Mouse (Mus musculus): ENCODE measurements around the gene Cadm4. TPM values are rescaled to one million over a fixed set of nuclear protein-coding genes. Genes with fewer than 3 reads are reported as not detected.

Cadm4 gene
- polyA plus RNA-seq (2015; fragmentation: Nextera tagmentation; extraction: Ambion mirVana) = 1.2 and 1.5 TPM in 2 replicates

DNA sequence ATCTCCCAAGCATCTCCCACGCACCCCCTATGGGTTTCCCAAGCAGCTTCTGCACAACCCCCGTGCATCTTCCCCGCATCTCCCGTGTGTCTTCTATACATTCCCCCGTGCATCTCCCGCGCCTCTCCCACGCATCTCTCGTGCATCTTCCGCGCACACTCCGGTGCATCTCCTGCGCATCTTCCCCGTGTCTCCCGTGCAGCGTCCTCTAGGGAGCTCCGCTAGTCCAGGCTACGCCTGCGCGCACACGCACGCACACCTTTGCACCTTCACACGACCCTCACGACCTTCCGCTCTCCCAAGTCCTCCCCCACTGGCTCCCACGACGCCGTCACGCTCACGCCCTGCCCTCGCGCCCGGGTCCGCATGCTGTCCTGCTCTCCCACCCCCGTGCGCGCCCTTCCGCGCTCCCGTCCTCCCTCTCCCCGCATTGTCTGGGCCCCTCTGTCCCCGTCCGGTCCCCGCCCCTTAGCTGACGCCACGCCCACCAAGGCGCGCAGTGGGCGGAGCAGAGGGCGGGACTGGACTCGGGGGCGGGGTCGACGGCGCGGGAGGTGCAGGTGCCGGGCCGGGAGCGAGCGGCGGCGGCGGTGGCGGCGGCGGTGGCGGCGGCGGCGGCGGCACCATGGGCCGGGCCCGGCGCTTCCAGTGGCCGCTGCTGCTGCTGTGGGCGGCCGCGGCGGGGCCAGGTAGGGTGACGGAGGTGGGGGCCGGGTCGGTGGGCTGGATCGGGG is at the start of gene Cadm4:
Cadm4 (plus strand) TSS at position 550 of the 734 bp plus-strand sequence.
- Histone ChIP-seq H3K4me2 (ENCODE audit: low read depth, low read length) (peak within 1 kb of the TSS; percentile 98), H3K9ac (ENCODE audit: low read depth, low read length) (peak within 1 kb of the TSS; percentile 70), H3K4me3 (ENCODE audit: low read length) (peak within 1 kb of the TSS; percentile 67), H3K36me3 (ENCODE audit: control insufficient read depth, insufficient read depth, low read length) (no peaks in the 10 kb centered on the region), H3K9me3 (ENCODE audit: control insufficient read depth, low read length) (0 out of 2 replicates have a peak, but pooled peaks cover 6% of the 10 kb centered on the region), H3K27me3 (replicated peaks; ENCODE audit: control insufficient read depth, insufficient read depth, low read length) (peaks cover 7% of the 10 kb centered on the region; the same call in 1 of the 2 replicates), H3K27ac (ENCODE audit: low read length) (no peak within 1 kb of the TSS), H3K4me1 (ENCODE audit: control insufficient read depth, insufficient read depth, low read length) (peaks cover 13% of the 10 kb centered on the region)
- 2% methylated on average over 68 of the region's 83 CpGs for WGBS
- ATAC-seq = peak; percentile 87

DNA sequence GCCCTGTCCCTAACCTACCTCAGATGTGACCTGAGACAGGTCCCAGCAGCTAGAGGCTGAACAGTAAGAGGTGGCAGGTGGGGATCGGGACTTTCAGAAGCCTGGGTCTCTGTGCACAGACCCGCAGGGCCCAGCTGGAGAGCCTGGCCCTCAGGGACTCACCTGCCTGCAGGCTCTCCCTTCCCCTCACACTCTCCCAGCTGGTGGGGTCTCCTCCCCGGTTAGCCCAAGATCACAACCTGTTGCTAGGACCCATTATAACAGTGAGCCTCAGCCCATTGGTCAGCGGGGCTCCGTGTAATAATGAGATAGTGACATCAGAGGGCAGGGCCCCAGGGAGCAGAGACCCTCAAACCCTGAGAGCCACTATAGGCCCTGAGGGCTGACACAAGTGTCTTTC is 46.5 kb upstream of the Cadm4 start:
- 81% methylated on average over 5 of the region's 5 CpGs for WGBS

DNA sequence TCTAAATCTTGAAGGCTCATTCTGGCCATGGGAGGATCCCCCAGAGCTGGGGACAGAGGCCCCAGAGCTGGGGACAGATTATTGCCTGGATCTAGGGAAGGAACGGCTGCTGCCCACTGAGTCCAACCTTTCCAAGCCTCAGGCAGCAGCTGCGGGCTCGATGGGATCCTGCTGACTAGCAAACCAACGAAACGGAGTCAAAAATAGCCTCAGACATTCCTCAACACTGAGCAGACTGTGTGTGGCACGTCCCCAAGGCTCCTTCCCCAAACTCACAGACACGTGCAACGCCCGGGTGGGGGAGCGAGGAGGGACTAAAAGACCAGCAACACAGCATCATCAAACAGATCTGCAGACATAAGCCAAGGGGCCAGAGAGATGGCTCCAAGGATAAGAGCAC is 43.8 kb upstream of the Cadm4 start:
- ATAC-seq = no peak
- 61% methylated on average over 10 of the region's 10 CpGs for WGBS

More for the DNA sequence above, 46.5 kb upstream of the Cadm4 start:
- H3K9me3 ChIP-seq (ENCODE audit: control insufficient read depth, low read length) = no peaks in the 10 kb centered on the region
- no peak for ATAC-seq
- no peak overlapping the region for H3K27ac ChIP-seq (ENCODE audit: low read length)
- no peak overlapping the region for H3K9ac ChIP-seq (ENCODE audit: low read depth, low read length)
- H3K36me3 ChIP-seq (ENCODE audit: control insufficient read depth, insufficient read depth, low read length) = no peaks in the 10 kb centered on the region
- 0 out of 2 replicates have a peak, but pooled peaks cover 2% of the 10 kb centered on the region for H3K4me1 ChIP-seq (ENCODE audit: control insufficient read depth, insufficient read depth, low read length)
- H3K4me2 ChIP-seq (ENCODE audit: low read depth, low read length) = no peak overlapping the region
- H3K4me3 ChIP-seq (ENCODE audit: low read length) = no peak overlapping the region
- peaks cover 13% of the 10 kb centered on the region; the same call in 1 of the 2 replicates for H3K27me3 ChIP-seq (replicated peaks; ENCODE audit: control insufficient read depth, insufficient read depth, low read length)

DNA sequence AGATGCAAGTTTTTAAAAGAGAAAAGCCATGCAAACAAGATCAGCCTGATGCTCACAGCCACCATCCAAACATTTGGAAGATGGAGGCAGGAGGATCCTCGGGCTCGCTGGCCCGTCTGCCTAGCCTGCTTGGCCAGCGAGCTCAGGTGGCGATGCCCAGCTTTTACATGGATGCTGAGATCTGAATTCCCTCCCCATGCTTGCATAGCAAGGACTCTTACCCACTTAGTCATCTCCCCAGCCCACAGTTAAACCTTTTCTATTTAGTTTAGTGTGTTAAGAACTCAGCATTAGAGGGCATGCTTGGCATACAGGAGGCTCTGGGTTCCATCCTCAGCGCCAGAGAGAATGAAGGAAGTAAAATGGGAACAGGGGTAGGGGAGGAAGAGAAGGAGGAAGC is 42.6 kb upstream of the Cadm4 start:
- WGBS = 79% methylated on average over 6 of the region's 6 CpGs
- Histone ChIP-seq H3K9ac (ENCODE audit: low read depth, low read length) (no peak overlapping the region), H3K4me2 (ENCODE audit: low read depth, low read length) (no peak overlapping the region), H3K27ac (ENCODE audit: low read length) (no peak overlapping the region), H3K4me3 (ENCODE audit: low read length) (no peak overlapping the region), H3K36me3 (ENCODE audit: control insufficient read depth, insufficient read depth, low read length) (no peaks in the 10 kb centered on the region), H3K9me3 (ENCODE audit: control insufficient read depth, low read length) (no peaks in the 10 kb centered on the region), H3K4me1 (ENCODE audit: control insufficient read depth, insufficient read depth, low read length) (no peaks in the 10 kb centered on the region), H3K27me3 (replicated peaks; ENCODE audit: control insufficient read depth, insufficient read depth, low read length) (no peaks in the 10 kb centered on the region)
- no peak for ATAC-seq

More for the DNA sequence above, 43.8 kb upstream of the Cadm4 start:
- H3K36me3 ChIP-seq (ENCODE audit: control insufficient read depth, insufficient read depth, low read length) = no peaks in the 10 kb centered on the region
- no peak overlapping the region for H3K9ac ChIP-seq (ENCODE audit: low read depth, low read length)
- no peak overlapping the region for H3K4me3 ChIP-seq (ENCODE audit: low read length)
- no peak overlapping the region for H3K27ac ChIP-seq (ENCODE audit: low read length)
- H3K27me3 ChIP-seq (replicated peaks; ENCODE audit: control insufficient read depth, insufficient read depth, low read length) = 0 out of 2 replicates have a peak, but pooled peaks cover 6% of the 10 kb centered on the region
- no peaks in the 10 kb centered on the region for H3K9me3 ChIP-seq (ENCODE audit: control insufficient read depth, low read length)
- H3K4me2 ChIP-seq (ENCODE audit: low read depth, low read length) = no peak overlapping the region
- H3K4me1 ChIP-seq (ENCODE audit: control insufficient read depth, insufficient read depth, low read length) = no peaks in the 10 kb centered on the region

DNA sequence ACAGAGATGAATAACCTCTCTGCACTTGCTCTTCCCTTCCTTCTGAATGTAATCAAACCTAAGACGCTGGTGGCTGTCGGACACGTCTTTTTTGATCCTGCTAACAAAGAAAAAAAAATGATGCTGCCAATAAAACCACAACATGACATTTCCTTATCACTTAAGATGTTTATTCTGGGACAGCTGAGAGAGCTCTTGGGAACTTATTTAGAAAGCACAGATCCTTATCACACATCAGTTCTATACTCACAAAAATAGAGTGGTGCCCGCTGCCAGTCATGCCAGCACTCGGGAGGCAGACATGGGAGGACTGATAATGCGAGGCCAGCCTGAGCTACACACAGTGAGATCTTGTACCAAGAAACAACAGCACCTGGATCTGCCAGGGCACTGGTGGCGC is 41.9 kb upstream of the Cadm4 start:
- ATAC-seq = no peak
- Histone ChIP-seq H3K27me3 (replicated peaks; ENCODE audit: control insufficient read depth, insufficient read depth, low read length) (no peaks in the 10 kb centered on the region), H3K9me3 (ENCODE audit: control insufficient read depth, low read length) (no peaks in the 10 kb centered on the region), H3K4me2 (ENCODE audit: low read depth, low read length) (no peak overlapping the region), H3K27ac (ENCODE audit: low read length) (no peak overlapping the region), H3K36me3 (ENCODE audit: control insufficient read depth, insufficient read depth, low read length) (no peaks in the 10 kb centered on the region), H3K9ac (ENCODE audit: low read depth, low read length) (no peak overlapping the region), H3K4me1 (ENCODE audit: control insufficient read depth, insufficient read depth, low read length) (no peaks in the 10 kb centered on the region), H3K4me3 (ENCODE audit: low read length) (no peak overlapping the region)
- WGBS = 63% methylated on average over 7 of the region's 7 CpGs

DNA sequence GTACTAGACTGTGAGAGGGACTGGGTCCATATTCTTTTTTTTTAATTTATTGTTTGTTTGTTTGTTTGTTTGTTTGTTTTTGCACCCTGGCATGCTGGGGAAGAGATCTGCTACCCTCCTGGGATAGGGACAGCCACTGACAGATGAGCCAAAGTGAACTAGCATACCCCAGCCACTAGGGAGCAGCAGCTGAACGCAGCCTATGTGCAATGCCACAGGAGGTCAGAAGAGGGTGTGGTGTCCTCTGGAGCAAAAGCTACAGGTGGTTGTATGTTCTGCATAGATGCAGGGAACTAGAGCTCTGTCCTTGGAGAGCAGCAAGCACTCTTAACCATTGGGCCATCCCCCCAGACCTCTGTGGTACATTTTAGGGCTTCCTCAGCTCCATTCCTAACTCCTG is 40.0 kb upstream of the Cadm4 start:
- 0% methylated on average over 1 of the region's 1 CpGs for WGBS
- no peak overlapping the region for H3K4me3 ChIP-seq (ENCODE audit: low read length)
- no peak overlapping the region for H3K9ac ChIP-seq (ENCODE audit: low read depth, low read length)
- ATAC-seq = peak; percentile 78
- H3K36me3 ChIP-seq (ENCODE audit: control insufficient read depth, insufficient read depth, low read length) = no peaks in the 10 kb centered on the region
- no peaks in the 10 kb centered on the region for H3K9me3 ChIP-seq (ENCODE audit: control insufficient read depth, low read length)
- no peak overlapping the region for H3K27ac ChIP-seq (ENCODE audit: low read length)
- no peak overlapping the region for H3K4me2 ChIP-seq (ENCODE audit: low read depth, low read length)
- H3K4me1 ChIP-seq (ENCODE audit: control insufficient read depth, insufficient read depth, low read length) = no peaks in the 10 kb centered on the region
- no peaks in the 10 kb centered on the region for H3K27me3 ChIP-seq (replicated peaks; ENCODE audit: control insufficient read depth, insufficient read depth, low read length)

DNA sequence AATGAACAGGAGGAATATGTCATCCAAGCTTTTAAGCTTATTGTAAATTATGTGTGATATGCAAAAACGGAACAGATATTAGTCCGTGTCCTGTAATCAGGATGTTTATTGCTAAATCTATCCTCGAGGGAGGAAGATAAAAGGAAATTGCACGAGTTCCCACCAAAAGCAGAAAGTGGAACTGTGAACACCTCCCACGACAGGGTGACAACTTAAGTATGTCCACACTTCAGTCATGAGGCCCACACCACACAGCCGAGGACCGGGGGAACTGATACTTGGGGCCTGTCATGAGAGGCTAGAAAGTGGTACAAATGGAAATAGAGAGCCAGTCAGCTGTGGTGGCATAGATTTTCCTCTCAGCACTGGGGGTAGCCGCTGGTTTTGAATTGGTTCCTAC is 39.5 kb upstream of the Cadm4 start:
- no peak overlapping the region for H3K9ac ChIP-seq (ENCODE audit: low read depth, low read length)
- H3K27ac ChIP-seq (ENCODE audit: low read length) = no peak overlapping the region
- no peak for ATAC-seq
- no peaks in the 10 kb centered on the region for H3K27me3 ChIP-seq (replicated peaks; ENCODE audit: control insufficient read depth, insufficient read depth, low read length)
- no peaks in the 10 kb centered on the region for H3K9me3 ChIP-seq (ENCODE audit: control insufficient read depth, low read length)
- no peaks in the 10 kb centered on the region for H3K4me1 ChIP-seq (ENCODE audit: control insufficient read depth, insufficient read depth, low read length)
- H3K4me3 ChIP-seq (ENCODE audit: low read length) = no peak overlapping the region
- 71% methylated on average over 8 of the region's 8 CpGs for WGBS
- no peak overlapping the region for H3K4me2 ChIP-seq (ENCODE audit: low read depth, low read length)
- H3K36me3 ChIP-seq (ENCODE audit: control insufficient read depth, insufficient read depth, low read length) = no peaks in the 10 kb centered on the region

DNA sequence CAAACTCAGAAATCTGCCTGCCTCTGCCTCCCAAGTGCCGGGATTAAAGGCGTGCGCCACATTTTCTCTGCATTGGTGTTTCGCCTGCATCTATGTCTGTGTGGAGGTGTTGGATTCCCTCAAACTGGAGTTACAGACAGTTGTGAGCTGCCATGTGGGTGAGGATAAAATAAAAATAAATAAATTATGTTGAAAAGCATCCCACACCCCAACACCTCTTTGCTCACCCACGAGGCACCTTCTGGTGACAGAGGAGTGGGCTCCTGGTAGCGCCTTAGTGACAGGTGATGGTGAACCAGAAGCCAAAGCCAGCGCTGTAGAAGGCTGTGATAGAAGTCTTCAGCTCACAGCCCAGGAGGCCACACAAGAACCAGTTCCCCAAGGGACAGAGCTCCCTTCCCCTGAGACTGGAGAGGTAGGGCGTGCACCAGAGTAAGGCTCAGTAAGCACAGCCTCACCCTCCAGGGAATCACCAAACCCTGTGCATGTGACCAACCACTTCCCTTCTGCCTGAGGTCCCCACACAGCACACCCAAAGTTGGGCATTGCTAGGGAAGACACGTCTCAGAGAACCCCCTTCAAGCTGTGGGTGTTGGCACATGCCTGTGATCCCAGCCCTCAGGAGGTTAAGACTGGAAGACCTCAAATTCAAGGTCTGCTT is 36.4 kb upstream of the Cadm4 start:
- Histone ChIP-seq H3K4me1 (ENCODE audit: control insufficient read depth, insufficient read depth, low read length) (peaks cover 2% of the 10 kb centered on the region; the same call in 1 of the 2 replicates), H3K9ac (ENCODE audit: low read depth, low read length) (no peak overlapping the region), H3K27ac (ENCODE audit: low read length) (no peak overlapping the region), H3K27me3 (replicated peaks; ENCODE audit: control insufficient read depth, insufficient read depth, low read length) (no peaks in the 10 kb centered on the region), H3K4me3 (ENCODE audit: low read length) (no peak overlapping the region), H3K9me3 (ENCODE audit: control insufficient read depth, low read length) (no peaks in the 10 kb centered on the region), H3K36me3 (ENCODE audit: control insufficient read depth, insufficient read depth, low read length) (no peaks in the 10 kb centered on the region), H3K4me2 (ENCODE audit: low read depth, low read length) (no peak overlapping the region)
- ATAC-seq = no peak
- WGBS = 88% methylated on average over 9 of the region's 9 CpGs

DNA sequence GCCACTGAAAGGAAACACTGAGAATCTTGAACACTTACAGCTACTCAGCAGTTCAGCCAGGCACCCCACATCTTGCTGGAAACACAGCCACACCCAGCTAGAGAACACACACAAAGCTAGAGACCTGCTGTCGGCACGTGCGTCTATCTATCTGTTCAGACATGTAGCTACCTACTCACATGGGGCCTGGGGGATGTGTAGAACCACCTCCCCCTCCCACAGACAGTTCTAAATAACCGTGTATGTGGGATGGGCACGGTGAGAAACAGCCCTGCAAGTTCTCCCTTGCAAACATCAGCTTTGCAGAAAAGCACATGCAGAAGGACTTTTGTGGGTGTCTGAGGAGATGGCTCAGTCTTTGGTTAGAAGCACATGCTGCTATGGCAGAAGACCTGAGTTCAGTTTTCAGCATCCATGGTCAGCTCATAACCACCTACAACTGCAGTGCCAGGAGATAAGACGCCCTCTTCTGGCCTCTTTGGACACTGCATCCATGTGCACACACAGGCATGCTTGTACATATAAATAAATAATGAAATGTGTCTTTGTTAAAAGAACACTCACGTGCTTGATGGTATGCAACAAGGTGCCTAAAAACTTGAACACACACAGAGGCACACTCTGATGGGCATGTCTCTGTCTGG is 35.0 kb upstream of the Cadm4 start:
- H3K9me3 ChIP-seq (ENCODE audit: control insufficient read depth, low read length) = no peaks in the 10 kb centered on the region
- no peak for ATAC-seq

More for the DNA sequence above, 35.0 kb upstream of the Cadm4 start:
- Histone ChIP-seq H3K4me2 (ENCODE audit: low read depth, low read length) (no peak overlapping the region), H3K4me1 (ENCODE audit: control insufficient read depth, insufficient read depth, low read length) (peaks cover 5% of the 10 kb centered on the region; the same call in 1 of the 2 replicates), H3K27me3 (replicated peaks; ENCODE audit: control insufficient read depth, insufficient read depth, low read length) (no peaks in the 10 kb centered on the region), H3K9ac (ENCODE audit: low read depth, low read length) (no peak overlapping the region), H3K27ac (ENCODE audit: low read length) (no peak overlapping the region), H3K36me3 (ENCODE audit: control insufficient read depth, insufficient read depth, low read length) (no peaks in the 10 kb centered on the region), H3K4me3 (ENCODE audit: low read length) (no peak overlapping the region)
- WGBS = 74% methylated on average over 7 of the region's 7 CpGs

Measured in intestine, embryonic 16.5 days (tissue).